Mouse (Mus musculus) thymus, adult 2 months (tissue): Measurements from ENCODE around the gene Gm17190. TPM values are rescaled to one million over a fixed set of nuclear protein-coding genes. Genes with fewer than 3 reads are reported as not detected.
"Not testable (repeated sequence)": the region's sequence is repeated elsewhere in the genome, so short reads cannot be mapped to it uniquely, and the experiment has no call there.

Experiments used
- DNase-seq: peaks from one replicate; pipeline ENCODE4 v3.0.0; 2021
- H3K27ac ChIP-seq: fragments of 200-500 bp; 2 replicates; pipeline ENCODE4 v1.5.1; 2012; ENCODE audit warnings: low read length, control low read depth; ENCODE audit not compliant: control insufficient read depth, insufficient read depth
- H3K27me3 ChIP-seq: fragments of 200-500 bp; 2 replicates; pipeline ENCODE4 v1.6.1; 2012; ENCODE audit warnings: mild to moderate bottlenecking, low read length, moderate library complexity, mixed read lengths; ENCODE audit not compliant: control insufficient read depth, insufficient read depth
- H3K36me3 ChIP-seq: fragments of 200-500 bp; 2 replicates; pipeline ENCODE4 v1.6.1; 2012; ENCODE audit warnings: mild to moderate bottlenecking, low read length, moderate library complexity; ENCODE audit not compliant: control insufficient read depth, insufficient read depth
- H3K4me1 ChIP-seq: fragments of 200-500 bp; replicated peaks from 2 replicates; pipeline ENCODE4 v1.6.1; 2012; ENCODE audit warnings: low read length; ENCODE audit not compliant: control insufficient read depth, insufficient read depth
- H3K4me3 ChIP-seq: fragments of 200-500 bp; 2 replicates; pipeline ENCODE4 v1.5.1; 2012; ENCODE audit warnings: mild to moderate bottlenecking, low read length, control low read depth, moderate library complexity; ENCODE audit not compliant: control insufficient read depth, insufficient read depth
- CTCF ChIP-seq: fragments of 200-500 bp; IDR thresholded peaks from 2 replicates; pipeline ENCODE4 v1.5.1; 2012; ENCODE audit warnings: mild to moderate bottlenecking, control low read depth, low read length, moderate library complexity, borderline replicate concordance; ENCODE audit not compliant: control insufficient read depth, poor library complexity, insufficient read depth; ENCODE audit errors: extremely low read depth
- POLR2A ChIP-seq: fragments of 200-500 bp; IDR thresholded peaks from 2 replicates; pipeline ENCODE4 v1.6.1; 2012; ENCODE audit warnings: mild to moderate bottlenecking, low read length, control low read depth, moderate library complexity; ENCODE audit not compliant: control insufficient read depth, poor library complexity, insufficient read depth; ENCODE audit errors: extremely low read depth
- WGBS: fragments of 180-500 bp; shearing (Covaris S2); methylation state at CpG from one replicate; pipeline ENCODE4 v1.1.7; 2018; 5-methylcytosine and 5-hydroxymethylcytosine counted together
- polyA plus RNA-seq: library from polyadenylated mRNA; depleted of rRNA; stranded (reverse); fragments of >200 nt; gene quantifications from 2 replicates; pipeline ENCODE4 v1.2.3, GENCODE M21; 2012; rRNA removed

Gm17190 gene
- not detected in 2 replicates for polyA plus RNA-seq

- WGBS, result 87% methylated on average over 1 of the region's 1 CpGs
- H3K27ac ChIP-seq, result not testable (repeated sequence)
These were observed at the start of gene Gm17190 for GRCm38 (mm10) chr13:96081754-96082153. Gm17190 (plus strand) TSS chr13:96082054.

GRCm38 (mm10) chr13:96039536-96039935 is 42.3 kb upstream of the Gm17190 start:
- Histone ChIP-seq H3K27ac (no peak overlapping the region), H3K27me3 (no peaks in the 10 kb centered on the region), H3K4me3 (no peak overlapping the region), H3K36me3 (no peaks in the 10 kb centered on the region), H3K4me1 (no peaks in the 10 kb centered on the region)
- TF ChIP-seq POLR2A (no peak), CTCF (no peak)
- WGBS, result 87% methylated on average over 1 of the region's 1 CpGs
- no peak for DNase-seq

More at GRCm38 (mm10) chr13:96081754-96082153, at the start of gene Gm17190:
- H3K36me3 ChIP-seq, H3K27me3 ChIP-seq, H3K4me3 ChIP-seq, H3K4me1 ChIP-seq, DNase-seq: not testable (repeated sequence)

- no peak overlapping the region for H3K4me3 ChIP-seq
- DNase-seq, result no peak
- no peak overlapping the region for H3K27ac ChIP-seq
- H3K36me3 ChIP-seq, result no peaks in the 10 kb centered on the region
- WGBS, result 89% methylated on average over 11 of the region's 11 CpGs
- no peaks in the 10 kb centered on the region for H3K27me3 ChIP-seq
- TF ChIP-seq CTCF, result no peak
- no peak for TF ChIP-seq POLR2A
- H3K4me1 ChIP-seq, result no peaks in the 10 kb centered on the region
These were observed 41.4 kb upstream of the Gm17190 start for GRCm38 (mm10) chr13:96040275-96041042.

- no peak for TF ChIP-seq POLR2A
- no peak for TF ChIP-seq CTCF
- no peak overlapping the region for H3K4me3 ChIP-seq
- no peaks in the 10 kb centered on the region for H3K27me3 ChIP-seq
- no peaks in the 10 kb centered on the region for H3K4me1 ChIP-seq
- no peak for DNase-seq
- no peak overlapping the region for H3K27ac ChIP-seq
- H3K36me3 ChIP-seq, result no peaks in the 10 kb centered on the region
- 90% methylated on average over 5 of the region's 5 CpGs for WGBS
These were observed 36.5 kb upstream of the Gm17190 start for GRCm38 (mm10) chr13:96045396-96045795.

- no peak for TF ChIP-seq POLR2A
- TF ChIP-seq CTCF, result no peak
- Histone ChIP-seq H3K4me3 (no peak overlapping the region), H3K27ac (no peak overlapping the region), H3K4me1 (no peaks in the 10 kb centered on the region), H3K36me3 (no peaks in the 10 kb centered on the region), H3K27me3 (no peaks in the 10 kb centered on the region)
- WGBS, result 15% methylated on average over 3 of the region's 3 CpGs
- DNase-seq, result no peak
These were observed 29.1 kb upstream of the Gm17190 start for GRCm38 (mm10) chr13:96052755-96053154.

- Histone ChIP-seq H3K36me3 (no peaks in the 10 kb centered on the region), H3K27ac (no peak overlapping the region), H3K4me3 (no peak overlapping the region), H3K4me1 (no peaks in the 10 kb centered on the region), H3K27me3 (no peaks in the 10 kb centered on the region)
- DNase-seq, result no peak
- no peak for TF ChIP-seq CTCF
- TF ChIP-seq POLR2A, result no peak
- 79% methylated on average over 8 of the region's 8 CpGs for WGBS
These were observed 8.3 kb upstream of the Gm17190 start for GRCm38 (mm10) chr13:96073555-96073954.

GRCm38 (mm10) chr13:96081276-96081675 is 578 bp upstream of the Gm17190 start, which contains the start of gene Gm20075:
Gm20075 (minus strand) TSS chr13:96081376.
- H3K27ac ChIP-seq, H3K4me3 ChIP-seq, H3K36me3 ChIP-seq, DNase-seq, H3K4me1 ChIP-seq, H3K27me3 ChIP-seq: not testable (repeated sequence)
- 90% methylated on average over 3 of the region's 3 CpGs for WGBS
